Mouse (Mus musculus) MEL (cell line): ENCODE results near the gene Gm17545. TPM values are rescaled to one million over a fixed set of nuclear protein-coding genes. Genes with fewer than 3 reads are reported as not detected.

ENCODE experiments used
- DNase-seq: peaks from one replicate; pipeline ENCODE4 v3.0.0; 2011; ENCODE audit warnings: low read depth, low spot score
- H3K27ac ChIP-seq: 2 replicates; pipeline ENCODE4 v1.5.1; 2012; ENCODE audit warnings: low read depth, mild to moderate bottlenecking, control low read depth, low read length, moderate library complexity; ENCODE audit not compliant: control insufficient read depth
- H3K27me3 ChIP-seq, 2 experiments: fragments of 150-350 bp in 1 of 2; sonication (generic) in 1 of 2; 2 replicates each; pipeline ENCODE4 v1.6.1; 2012; ENCODE audit warnings: low read length in 2 of 2, mild to moderate bottlenecking in 2 of 2, improper control_type of control experiment in 1 of 2, moderate library complexity in 1 of 2; ENCODE audit not compliant: insufficient read depth in 2 of 2, control insufficient read depth in 1 of 2
- H3K36me3 ChIP-seq, 2 experiments: 2 replicates each; pipeline ENCODE4 v1.6.1; 2012 to 2014; ENCODE audit warnings: low read length in 2 of 2, improper control_type of control experiment in 1 of 2, inconsistent platforms in 1 of 2, mild to moderate bottlenecking in 1 of 2; ENCODE audit not compliant: insufficient read depth in 2 of 2, control insufficient read depth in 1 of 2
- H3K4me1 ChIP-seq, 2 experiments: fragments of 150-350 bp in 1 of 2; sonication (generic) in 1 of 2; 2 replicates each; pipeline ENCODE4 v1.6.1; 2012; ENCODE audit warnings: low read length in 2 of 2, improper control_type of control experiment in 1 of 2, mild to moderate bottlenecking in 1 of 2; ENCODE audit not compliant: insufficient read depth in 2 of 2, control insufficient read depth in 1 of 2
- H3K4me3 ChIP-seq, 2 experiments: fragments of 150-350 bp in 1 of 2; sonication (generic) in 1 of 2; 2 replicates each; pipeline ENCODE4 v1.5.1; 2012; ENCODE audit warnings: low read depth in 2 of 2, low read length in 2 of 2, mild to moderate bottlenecking in 2 of 2, moderate library complexity in 2 of 2, control low read depth in 1 of 2, improper control_type of control experiment in 1 of 2; ENCODE audit not compliant: control insufficient read depth in 1 of 2, insufficient read depth in 1 of 2
- H3K79me2 ChIP-seq: 2 replicates; pipeline ENCODE4 v1.6.1; 2012; ENCODE audit warnings: mild to moderate bottlenecking, low read length, moderate library complexity; ENCODE audit not compliant: control insufficient read depth, poor library complexity, insufficient read depth
- H3K9ac ChIP-seq: 2 replicates; pipeline ENCODE4 v1.6.1; 2012; ENCODE audit warnings: low read depth, mild to moderate bottlenecking, control low read depth, low read length, moderate library complexity; ENCODE audit not compliant: control insufficient read depth, poor library complexity, severe bottlenecking
- H3K9me3 ChIP-seq: fragments of 150-350 bp; sonication (generic); replicated peaks from 2 replicates; pipeline ENCODE4 v1.6.1; 2012; ENCODE audit warnings: mild to moderate bottlenecking, low read length, improper control_type of control experiment, moderate library complexity; ENCODE audit not compliant: insufficient read depth
- BHLHE40 ChIP-seq: IDR thresholded peaks from 2 replicates; pipeline ENCODE4 v1.6.1; 2012; ENCODE audit warnings: low read depth, mild to moderate bottlenecking, inconsistent platforms, low read length, improper control_type of control experiment, borderline replicate concordance
- CTCF ChIP-seq, 3 experiments: IDR thresholded peaks in 2 of 3; conservative IDR thresholded peaks in 1 of 3; 2 replicates each; pipeline ENCODE4 v1.5.1; 2011 to 2012; ENCODE audit warnings: low read length in 3 of 3, low read depth in 2 of 3, mild to moderate bottlenecking in 2 of 3, improper control_type of control experiment in 1 of 3, inconsistent platforms in 1 of 3, mixed read lengths in 1 of 3, moderate library complexity in 1 of 3; ENCODE audit not compliant: control insufficient read depth in 1 of 3, insufficient read depth in 1 of 3, poor library complexity in 1 of 3, severe bottlenecking in 1 of 3
- ETS1 ChIP-seq: IDR thresholded peaks from 2 replicates; pipeline ENCODE4 v1.6.1; 2012; ENCODE audit warnings: low read depth, mild to moderate bottlenecking, inconsistent platforms, low read length, improper control_type of control experiment, moderate library complexity
- GABPA ChIP-seq: IDR thresholded peaks from 2 replicates; pipeline ENCODE4 v1.6.1; 2012; ENCODE audit warnings: low read depth, mild to moderate bottlenecking, inconsistent platforms, low read length, improper control_type of control experiment, moderate library complexity
- HCFC1 ChIP-seq: IDR thresholded peaks from 2 replicates; pipeline ENCODE4 v1.6.1; 2012; ENCODE audit warnings: low read depth, mild to moderate bottlenecking, inconsistent platforms, low read length, improper control_type of control experiment, moderate library complexity
- JUND ChIP-seq: IDR thresholded peaks from 2 replicates; pipeline ENCODE4 v1.6.1; 2011; ENCODE audit warnings: low read depth, mild to moderate bottlenecking, improper control_type of control experiment, low read length
- MAFK ChIP-seq: IDR thresholded peaks from 2 replicates; pipeline ENCODE4 v1.6.1; 2011; ENCODE audit warnings: low read depth, mild to moderate bottlenecking, low read length, improper control_type of control experiment, borderline replicate concordance
- MAX ChIP-seq: IDR thresholded peaks from 2 replicates; pipeline ENCODE4 v1.6.1; 2011; ENCODE audit warnings: low read length, improper control_type of control experiment
- MXI1 ChIP-seq: IDR thresholded peaks from 2 replicates; pipeline ENCODE4 v1.6.1; 2011; ENCODE audit warnings: mild to moderate bottlenecking, low read depth, low read length, improper control_type of control experiment
- POLR2A ChIP-seq, 2 experiments: IDR thresholded peaks; 2 replicates each; pipeline ENCODE4 v1.6.1; 2011 to 2012; ENCODE audit warnings: low read length in 2 of 2, mild to moderate bottlenecking in 2 of 2, control low read depth in 1 of 2, improper control_type of control experiment in 1 of 2, low read depth in 1 of 2, moderate library complexity in 1 of 2; ENCODE audit not compliant: control insufficient read depth in 1 of 2, insufficient read depth in 1 of 2, poor library complexity in 1 of 2
- POLR2AphosphoS2 ChIP-seq: IDR thresholded peaks from 2 replicates; pipeline ENCODE4 v1.6.1; 2011; ENCODE audit warnings: low read length, improper control_type of control experiment
- RCOR1 ChIP-seq: IDR thresholded peaks from 2 replicates; pipeline ENCODE4 v1.6.1; 2012; ENCODE audit warnings: low read depth, mild to moderate bottlenecking, inconsistent platforms, low read length, improper control_type of control experiment
- SMC3 ChIP-seq: IDR thresholded peaks from 2 replicates; pipeline ENCODE4 v1.6.1; 2011; ENCODE audit warnings: low read depth, low read length, improper control_type of control experiment
- TBP ChIP-seq: IDR thresholded peaks from 2 replicates; pipeline ENCODE4 v1.8.0; 2011; ENCODE audit warnings: low read depth, low read length, improper control_type of control experiment
- TCF12 ChIP-seq: IDR thresholded peaks from 2 replicates; pipeline ENCODE4 v1.6.1; 2014; ENCODE audit warnings: low read depth, mild to moderate bottlenecking, inconsistent platforms, low read length, improper control_type of control experiment, moderate library complexity
- USF2 ChIP-seq, 2 experiments: IDR thresholded peaks; 2 replicates each; pipeline ENCODE4 v1.6.1; 2011 to 2012; ENCODE audit warnings: improper control_type of control experiment in 2 of 2, low read length in 2 of 2, borderline replicate concordance in 1 of 2, inconsistent platforms in 1 of 2, low read depth in 1 of 2, mild to moderate bottlenecking in 1 of 2; ENCODE audit not compliant: insufficient read depth in 1 of 2
- ZKSCAN1 ChIP-seq: IDR thresholded peaks from 2 replicates; pipeline ENCODE4 v1.6.1; 2012; ENCODE audit warnings: low read depth, mild to moderate bottlenecking, inconsistent platforms, low read length, improper control_type of control experiment, moderate library complexity
- polyA plus RNA-seq, 2 experiments: library from polyadenylated mRNA; stranded (reverse) in 1 of 2; unstranded in 1 of 2; fragments of >175 nt in 1 of 2; fragments of >200 nt in 1 of 2; gene quantifications; 2 replicates each; pipeline versions ENCODE4 v1.2.1 to v1.2.4; 2012; ENCODE audit warnings: low replicate concordance in 2 of 2, low read depth in 1 of 2; ENCODE audit not compliant: insufficient read length in 2 of 2, insufficient read depth in 1 of 2, missing spikeins in 1 of 2
- total RNA-seq: library from RNA; depleted of rRNA; stranded (reverse); fragments of 300-350 nt; gene quantifications from 2 replicates; pipeline ENCODE4 v1.2.3, GENCODE M21; 2012

The Gm17545 gene
- total and polyA plus RNA-seq, 3 experiments, result not detected

DNA sequence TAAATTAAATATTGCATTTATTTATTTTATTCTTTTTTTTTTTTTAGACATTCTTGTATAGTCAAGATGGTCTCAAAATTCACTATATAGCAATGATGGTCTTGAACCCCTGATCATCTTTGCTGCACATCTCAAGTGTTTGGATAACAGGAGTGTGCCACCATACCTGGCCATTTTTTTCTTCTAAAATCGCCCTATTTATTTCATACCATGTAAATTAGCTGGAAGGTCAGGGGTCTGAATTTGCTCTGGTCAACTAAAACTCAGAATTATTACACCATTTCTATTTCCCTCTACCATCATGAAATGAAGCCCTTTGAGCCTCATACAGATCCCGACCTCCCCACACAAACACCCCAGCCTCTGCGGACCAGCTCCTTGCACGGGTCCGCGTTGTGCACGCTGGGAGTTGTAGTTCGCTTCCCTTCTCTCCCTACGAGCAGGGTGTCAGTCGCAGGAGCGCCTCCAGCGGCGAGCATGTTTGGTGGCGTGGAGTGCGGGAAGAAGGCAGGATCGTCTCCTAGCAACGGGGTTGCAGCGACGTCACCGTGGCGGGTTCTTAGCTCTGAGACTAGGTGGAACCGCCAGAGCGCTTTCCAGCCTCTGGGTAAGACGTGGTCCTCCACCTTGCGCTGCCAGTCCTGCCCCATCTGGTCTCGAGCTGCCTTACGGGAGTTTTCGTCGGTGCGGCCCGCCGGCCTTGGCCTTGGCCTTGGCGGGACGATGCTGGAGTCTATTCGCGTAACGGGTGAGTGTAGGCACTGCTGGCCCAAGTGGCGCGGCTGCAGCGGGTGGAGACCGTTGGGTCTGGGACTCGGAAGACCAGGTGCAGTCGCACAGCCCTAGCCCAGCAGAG lies 42.9 kb upstream of the Gm17545 start, which contains the start of gene 9530077C05Rik (continued):
- TF ChIP-seq TCF12 (no peak; the same call in 1 of the 2 replicates), MXI1 (peak; percentile 99), SMC3 (peak; percentile 28; the same call in 1 of the 2 replicates), GABPA (no peak), CTCF (IDR thresholded peaks at IDR 0.05 in 2 of 3, conservative IDR thresholded peaks at IDR 0.05 in 1 of 3; ENCODE audit: control insufficient read depth in 1 of 3, insufficient read depth in 1 of 3, low read depth in 2 of 3, low read length in 3 of 3, poor library complexity in 1 of 3, severe bottlenecking in 1 of 3) (peak; percentile 99), POLR2A (IDR thresholded peaks at IDR 0.05; ENCODE audit: control insufficient read depth in 1 of 2, insufficient read depth in 1 of 2, low read depth in 1 of 2, low read length in 2 of 2, poor library complexity in 1 of 2) (peak in 1 of 2 experiments; percentile 76; a peak in 3 of 4 replicates), BHLHE40 (peak; percentile 76), TBP (peak; percentile 86), ETS1 (peak; percentile 60; the same call in 1 of the 2 replicates), JUND (no peak), HCFC1 (peak; percentile 100), MAX (peak; percentile 89), MAFK (no peak), USF2 (IDR thresholded peaks at IDR 0.05; ENCODE audit: borderline replicate concordance in 1 of 2, insufficient read depth in 1 of 2, low read depth in 1 of 2, low read length in 2 of 2) (no peak), RCOR1 (peak; percentile 48; the same call in 1 of the 2 replicates)

DNA sequence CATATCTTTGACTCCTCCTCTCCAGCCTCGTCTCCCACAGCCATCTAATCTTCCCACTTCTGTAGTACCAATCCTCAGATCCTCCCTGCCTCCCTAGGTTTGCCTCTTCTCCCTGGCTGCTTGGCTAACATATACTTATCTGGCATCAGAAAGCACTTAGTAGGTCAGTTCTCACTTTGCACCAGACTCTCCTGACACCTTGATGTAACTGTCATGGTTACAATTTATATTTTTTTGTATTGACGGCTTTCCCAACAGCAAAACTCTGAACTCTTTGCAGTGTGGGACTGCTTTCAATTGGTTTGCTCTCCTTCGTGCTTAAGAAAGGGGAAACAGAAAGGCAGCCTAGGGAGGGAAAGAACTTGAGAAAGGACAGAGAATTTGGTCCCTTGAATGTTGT lies 37.9 kb upstream of the Gm17545 start:
- H3K27ac ChIP-seq, result no peak overlapping the region
- peaks cover 0 to 7% of the 10 kb centered on the region in 2 experiments; a peak in 1 of 4 replicates for H3K4me1 ChIP-seq
- H3K4me3 ChIP-seq, result no peak overlapping the region
- no peaks in the 10 kb centered on the region for H3K27me3 ChIP-seq
- TF ChIP-seq POLR2AphosphoS2 (no peak), ZKSCAN1 (peak; percentile 95)
- no peaks in the 10 kb centered on the region for H3K9me3 ChIP-seq
- H3K79me2 ChIP-seq, result no peaks in the 10 kb centered on the region; the same call in 1 of the 2 replicates
- no peak for DNase-seq
- H3K36me3 ChIP-seq, result peaks cover 0 to 2% of the 10 kb centered on the region in 2 experiments; a peak in 2 of 4 replicates
- H3K9ac ChIP-seq, result no peak overlapping the region
